Mouse (Mus musculus) kidney, postnatal 4 days (tissue): ENCODE data around the gene Smtn.

ENCODE experiments used
- DNase-seq, 2 experiments: peaks; one replicate each; pipeline ENCODE4 v3.0.0; 2021; ENCODE audit warnings: mixed read lengths in 2 of 2

Gene Smtn

DNA sequence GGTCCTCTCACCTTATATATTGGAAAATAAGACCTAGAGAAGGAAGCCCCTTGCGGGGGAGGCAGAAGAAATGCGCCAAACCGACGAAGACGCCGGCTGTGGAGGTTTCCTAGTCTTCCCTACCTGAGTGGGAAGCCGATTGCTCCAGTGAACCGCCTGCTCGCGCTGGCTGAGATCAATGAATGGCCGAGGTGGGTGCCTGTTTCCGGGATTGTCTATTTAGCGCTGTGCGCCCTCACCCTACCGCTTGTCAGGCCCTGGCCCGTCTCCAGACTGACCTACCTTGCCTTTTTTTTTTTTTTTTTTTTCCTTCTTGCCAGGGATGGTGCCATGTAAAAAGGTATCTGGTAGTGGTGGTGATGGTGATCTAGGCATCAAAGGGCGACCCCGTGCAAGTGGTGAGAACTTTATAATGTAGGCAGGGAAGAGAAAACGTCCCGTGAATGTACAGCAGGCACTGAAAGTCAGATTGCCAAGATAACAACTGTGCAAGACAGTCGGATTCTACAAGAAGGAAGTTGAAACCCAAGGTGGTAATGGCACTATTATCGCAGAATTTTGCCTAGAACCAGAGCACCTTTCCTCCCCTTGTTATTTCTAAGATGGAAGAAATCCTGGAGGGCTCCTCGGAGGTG, at the start of gene Smtn:
TSS of gene Smtn (minus strand) at position 162 of the 635 bp plus-strand sequence.
- DNase-seq: no peak

DNA sequence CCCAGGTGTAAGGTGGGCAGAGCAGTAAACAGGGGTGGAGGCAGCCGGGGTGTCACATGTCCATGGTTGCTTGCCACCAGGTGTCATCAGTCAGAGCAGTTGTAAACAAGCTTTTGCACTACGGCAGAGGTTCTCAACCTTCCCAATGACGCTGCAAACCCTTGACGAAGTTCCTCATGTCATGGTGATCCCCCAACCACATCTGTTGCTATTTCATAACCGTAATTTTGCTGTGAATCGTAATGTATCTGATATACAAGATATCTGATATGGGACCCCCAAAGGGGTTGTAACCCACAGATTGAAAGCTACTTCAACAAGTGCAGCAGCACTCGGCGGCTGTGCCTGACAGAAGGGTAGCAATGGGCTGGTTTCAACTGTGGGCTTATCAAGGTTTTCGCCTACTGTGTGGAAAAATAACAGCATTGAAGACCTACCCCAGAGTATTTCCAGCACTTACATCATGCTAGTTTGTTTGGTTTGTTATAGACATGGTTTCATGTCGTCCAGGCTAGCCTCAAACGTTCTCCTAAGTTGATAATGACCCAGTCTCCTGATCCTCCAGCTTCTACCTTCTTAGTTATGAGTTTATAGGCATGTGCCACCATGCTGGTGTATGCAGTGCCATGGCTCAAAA, 47.7 kb upstream of the Smtn start:
- DNase-seq: no peak

DNA sequence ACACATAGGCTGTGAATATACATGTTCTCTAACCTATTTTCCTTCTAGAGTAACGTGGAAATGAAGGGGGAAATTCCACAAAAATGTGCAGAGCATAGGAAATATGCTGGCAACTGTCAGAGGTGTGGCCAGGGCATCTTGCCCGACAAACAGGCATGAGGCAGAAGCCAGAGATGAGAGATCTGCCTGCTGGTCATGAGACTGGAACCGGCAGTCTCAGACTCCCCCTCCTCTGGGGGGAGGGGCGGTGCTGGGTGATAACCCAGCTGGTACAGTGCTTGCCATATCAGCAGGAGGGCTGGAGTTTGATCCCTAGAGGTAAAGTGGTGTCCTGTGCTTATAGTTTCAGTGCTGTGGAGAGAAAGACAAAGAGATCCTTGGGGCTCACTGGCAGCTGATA, 46.9 kb upstream of the Smtn start:
- DNase-seq: peak; percentile 34 to 65

DNA sequence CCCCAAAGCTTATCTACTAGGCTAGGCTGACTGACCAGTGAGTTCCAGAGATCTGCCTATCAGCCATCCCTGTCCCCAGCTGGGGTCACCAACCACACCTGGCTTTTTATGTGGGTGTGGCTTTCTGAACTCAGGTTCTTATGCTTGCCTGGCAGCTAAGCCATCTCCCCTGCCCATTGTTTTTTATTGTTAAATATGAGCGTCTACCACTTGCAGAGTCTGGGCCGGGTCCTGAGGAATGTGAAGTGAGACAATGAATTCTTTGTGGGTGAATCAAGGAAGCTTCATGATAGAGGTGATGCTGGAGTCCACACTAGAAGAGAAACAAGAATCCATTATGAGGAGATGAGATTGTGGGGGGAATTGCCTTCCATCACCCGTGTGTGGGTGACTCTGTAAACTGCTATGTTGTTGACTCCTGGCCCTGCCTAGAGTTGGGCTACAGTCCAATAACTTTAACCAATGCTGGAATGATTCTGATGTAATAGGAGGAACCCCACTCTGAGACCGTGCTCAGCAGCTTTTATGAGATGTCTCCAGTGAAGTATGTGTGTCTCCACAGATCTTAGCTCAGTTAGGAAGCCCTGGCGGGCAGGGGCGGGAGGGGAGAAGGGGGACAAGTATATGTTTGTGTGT, 45.7 kb upstream of the Smtn start:
- no peak for DNase-seq

DNA sequence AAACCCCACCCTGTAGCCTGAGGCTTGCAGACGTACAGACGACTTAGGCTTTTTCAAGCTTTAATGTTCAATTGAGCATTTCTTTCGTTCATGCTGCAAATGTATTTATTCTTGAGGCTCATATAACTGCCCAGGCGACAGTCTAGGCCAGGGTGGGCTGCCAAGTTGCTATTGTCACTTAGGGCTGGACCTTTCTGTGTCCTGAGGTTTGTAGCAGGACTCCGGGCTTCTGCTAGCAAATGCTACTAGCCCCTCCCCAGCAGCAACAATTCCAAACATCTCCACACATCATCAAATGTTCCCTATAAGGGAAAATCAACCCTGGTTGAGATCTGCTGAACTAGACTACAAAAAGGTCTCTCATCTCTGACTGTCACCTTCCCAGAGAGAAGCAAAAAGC, 42.7 kb upstream of the Smtn start:
- DNase-seq: no peak

DNA sequence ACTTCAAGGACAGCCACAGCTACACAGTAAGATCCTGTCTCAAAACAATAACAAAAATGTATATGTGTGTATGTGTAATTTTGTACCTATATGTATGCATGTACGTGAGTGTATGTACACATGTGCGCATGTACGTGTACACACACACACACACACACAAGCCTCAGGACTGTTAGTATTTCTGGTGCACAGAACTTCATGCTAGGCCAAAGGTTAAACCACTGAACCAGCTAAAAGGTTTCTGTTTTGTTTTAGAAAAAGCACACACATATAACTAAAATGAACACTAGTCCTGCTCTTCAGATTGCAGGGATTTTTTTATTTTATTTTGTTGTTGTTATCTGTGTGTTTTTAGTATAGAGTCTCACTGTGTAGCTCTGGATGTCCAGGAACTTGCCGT, 41.5 kb upstream of the Smtn start:
- no peak for DNase-seq

DNA sequence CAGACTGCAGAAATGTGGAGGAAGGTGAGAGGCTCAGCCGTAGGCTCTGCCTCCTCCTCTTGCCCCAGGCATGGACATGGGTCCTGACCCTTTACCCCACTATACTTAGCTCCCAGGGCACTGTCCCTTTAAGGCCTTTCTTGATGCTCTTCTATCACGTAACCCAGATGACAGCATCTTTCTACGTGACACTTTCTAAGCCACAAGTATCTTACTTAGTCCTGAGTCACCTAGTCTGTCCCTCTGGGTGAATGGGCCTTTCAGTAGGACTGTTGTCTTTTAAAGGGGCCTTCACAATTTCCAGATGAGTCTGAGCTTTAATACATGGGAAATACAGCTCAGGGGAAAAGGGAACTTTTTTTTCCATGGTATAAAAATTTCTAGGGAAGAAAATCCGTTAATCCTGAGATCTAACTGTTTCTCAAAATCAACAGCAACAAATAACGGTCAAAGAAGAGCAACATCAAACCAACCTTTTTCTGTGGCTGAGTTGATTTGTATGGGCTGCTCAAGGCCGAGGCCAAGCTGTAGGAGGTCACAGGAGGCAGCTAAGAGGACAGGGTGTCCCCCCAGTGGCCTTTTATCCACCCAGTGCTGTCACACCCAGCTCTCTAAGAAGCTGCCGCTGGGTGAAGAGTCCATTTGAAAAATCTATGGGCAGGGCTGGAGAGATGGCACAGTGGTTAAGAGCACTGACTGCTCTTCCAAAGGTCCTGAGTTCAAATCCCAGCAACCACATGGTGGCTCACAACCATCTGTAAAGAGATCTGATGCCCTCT, 40.1 kb upstream of the Smtn start:
- DNase-seq: no peak

DNA sequence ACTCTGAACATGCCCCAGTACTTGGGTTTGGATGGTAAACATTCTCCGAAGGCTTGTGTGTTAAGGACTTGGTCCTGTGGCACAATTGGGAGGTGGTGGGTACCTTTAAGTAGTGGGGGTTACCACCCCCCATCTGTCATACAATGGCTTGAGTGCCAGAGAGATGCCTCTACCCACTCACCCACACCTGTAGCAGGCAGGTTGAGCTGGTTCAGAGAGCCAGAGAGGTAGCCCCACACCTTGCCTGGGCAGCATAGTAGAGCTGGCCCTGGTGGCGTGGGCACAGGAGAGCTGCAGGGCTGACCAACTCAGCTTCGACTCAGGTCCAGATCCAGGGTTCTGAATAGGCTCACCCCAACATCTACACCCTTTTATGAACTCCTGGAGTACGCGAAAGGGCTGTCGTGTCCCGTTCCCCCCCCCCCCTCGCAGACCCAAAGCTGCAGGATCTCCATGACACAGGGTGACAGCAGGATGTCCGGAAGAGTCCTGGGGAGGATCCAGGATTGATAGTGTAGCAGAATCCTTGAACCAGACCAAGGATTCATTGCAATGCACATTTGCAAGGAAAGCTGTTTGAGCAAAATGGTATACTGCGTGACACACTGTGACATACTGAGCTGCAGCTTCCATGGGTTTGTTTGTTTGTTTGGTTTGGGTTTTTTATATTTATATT, 37.8 kb upstream of the Smtn start:
- no peak for DNase-seq

DNA sequence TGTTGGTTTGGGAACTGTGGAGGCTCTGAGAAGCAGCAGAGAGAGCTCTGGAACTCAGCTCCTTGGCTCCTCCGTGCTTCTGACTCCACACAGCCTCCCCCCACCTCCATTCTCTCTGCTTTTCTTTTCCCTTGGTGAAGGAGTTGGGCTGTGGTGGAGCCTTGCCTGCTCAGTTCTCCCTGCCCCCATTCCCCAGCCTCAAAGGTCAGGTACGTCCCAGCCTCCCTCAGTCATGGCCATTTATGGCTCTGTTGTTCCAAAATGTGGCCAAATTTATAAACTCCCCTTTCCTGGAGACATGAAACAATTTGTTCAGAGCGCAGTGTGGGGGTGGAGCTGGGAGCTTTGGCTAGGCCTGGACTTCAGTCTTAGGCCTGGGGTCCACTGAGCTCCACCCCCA, 34.8 kb upstream of the Smtn start:
- peak; percentile 68 to 77 for DNase-seq

DNA sequence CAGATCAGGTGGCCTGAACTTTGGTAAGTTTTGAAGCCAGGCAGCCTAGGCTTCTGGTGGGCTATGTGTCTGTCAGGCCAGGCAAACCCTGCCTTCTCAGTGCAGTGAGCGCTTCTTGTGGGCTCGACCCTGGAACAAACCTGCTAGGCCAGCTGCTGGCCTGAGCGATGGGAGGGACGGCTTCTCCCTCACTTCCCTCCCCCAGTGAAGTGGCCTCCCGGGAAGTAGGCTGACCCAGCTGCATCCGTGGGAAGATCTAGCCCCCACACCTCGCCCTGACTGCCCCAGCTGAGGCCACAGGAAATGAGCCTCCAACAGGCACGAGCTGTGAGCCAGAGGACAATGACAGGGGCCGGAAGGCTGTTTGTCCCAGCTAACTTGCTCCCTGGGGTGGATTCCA, 32.7 kb upstream of the Smtn start:
- DNase-seq: peak; percentile 84 to 91

DNA sequence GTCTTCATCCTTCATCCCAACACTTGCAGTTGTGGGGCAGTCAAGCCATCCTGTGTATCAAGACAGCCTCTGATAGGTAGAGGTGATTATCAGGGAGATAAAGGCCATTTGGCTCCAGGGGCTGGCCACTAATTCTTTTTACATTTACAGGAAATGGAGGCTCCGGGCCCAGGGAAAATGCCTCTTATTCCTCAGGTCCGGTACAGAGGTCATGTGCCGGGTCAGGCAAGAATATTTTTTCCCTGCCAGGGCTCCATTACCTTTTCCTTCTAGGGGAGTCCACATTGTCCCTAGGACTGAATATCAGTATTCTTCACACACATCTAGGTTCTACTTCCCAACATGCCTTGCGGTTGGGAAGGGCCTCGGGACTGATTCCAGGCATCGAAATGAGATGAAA, 31.8 kb upstream of the Smtn start:
- DNase-seq: no peak

DNA sequence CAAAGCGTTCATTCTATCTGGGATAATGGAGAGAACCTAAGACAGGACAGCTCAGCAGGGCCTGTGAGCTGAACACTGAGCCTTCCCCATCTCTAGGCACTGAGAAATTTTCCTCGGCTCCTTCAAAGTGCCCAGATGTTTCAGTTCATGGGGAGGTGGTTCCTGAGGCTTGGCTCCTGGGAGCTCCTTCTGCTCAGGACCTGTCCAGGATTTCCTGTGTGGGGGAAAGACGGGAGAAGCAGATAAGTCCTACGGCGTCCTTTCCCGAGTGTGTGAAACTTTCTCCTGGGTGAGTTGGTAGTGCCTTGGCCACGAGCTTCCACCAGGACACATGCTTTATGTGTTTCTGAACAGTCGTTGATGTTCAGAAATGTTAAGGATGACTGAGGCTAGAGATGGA, 29.9 kb upstream of the Smtn start:
- no peak for DNase-seq

DNA sequence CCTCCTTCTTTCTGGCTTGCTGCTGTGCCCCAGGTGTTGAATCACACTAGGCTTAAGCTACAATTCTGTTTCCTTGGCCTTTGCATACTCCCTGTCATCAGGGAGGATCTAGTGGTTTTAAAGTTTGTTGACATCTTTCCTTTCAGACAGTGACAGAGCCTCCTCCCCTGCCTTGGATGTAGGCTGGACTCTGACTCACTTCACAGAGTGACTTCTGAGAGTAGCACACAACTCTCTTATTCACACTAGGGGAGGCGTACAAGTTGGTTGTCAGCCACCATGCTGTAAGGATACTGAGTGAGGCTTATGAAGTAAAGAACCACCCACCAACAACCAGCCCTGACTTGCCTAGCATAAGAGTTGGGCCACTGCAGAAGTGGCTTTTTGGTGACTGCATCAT, 27.5 kb upstream of the Smtn start:
- DNase-seq: no peak

DNA sequence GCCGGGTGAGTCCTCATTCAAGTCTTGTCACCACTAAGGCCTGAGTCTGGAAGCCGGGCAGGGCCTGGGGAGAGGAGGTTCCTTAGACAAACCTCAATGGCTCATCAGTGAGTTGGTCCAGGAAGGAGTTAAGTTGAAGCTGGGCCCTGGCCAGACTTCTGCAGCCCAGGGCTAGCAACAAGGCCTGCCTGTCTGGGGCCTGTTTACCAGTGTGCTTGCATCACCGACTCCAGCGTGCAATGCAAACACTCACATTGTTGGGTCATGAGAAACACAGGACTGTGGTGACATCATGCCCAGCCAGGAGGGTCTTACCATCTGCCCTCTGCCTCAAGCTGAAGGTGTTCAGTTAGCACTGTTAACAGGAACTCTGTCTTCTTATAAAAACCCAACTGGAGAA, 25.6 kb upstream of the Smtn start:
- DNase-seq: peak; percentile 40 to 49

DNA sequence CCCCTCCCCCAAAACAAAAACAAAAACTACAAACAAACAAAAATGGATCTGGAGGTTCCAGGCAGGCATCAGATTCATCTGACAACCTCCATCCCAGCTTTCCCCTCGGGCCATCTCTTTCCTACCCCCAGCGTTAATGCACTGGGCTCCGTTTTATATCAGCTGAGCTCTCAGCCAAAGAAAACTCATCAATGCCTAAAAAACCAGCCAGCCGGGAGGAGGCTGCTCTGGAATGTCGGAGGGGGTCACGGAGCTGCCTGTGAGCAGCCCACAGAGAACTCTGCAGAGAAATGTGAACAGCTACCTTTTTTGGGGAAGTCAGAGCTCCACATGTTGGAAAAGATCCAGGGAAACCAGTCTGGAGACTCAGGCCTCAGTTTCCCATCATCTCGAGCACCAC, 24.0 kb upstream of the Smtn start:
- DNase-seq: peak; percentile 59 to 74

DNA sequence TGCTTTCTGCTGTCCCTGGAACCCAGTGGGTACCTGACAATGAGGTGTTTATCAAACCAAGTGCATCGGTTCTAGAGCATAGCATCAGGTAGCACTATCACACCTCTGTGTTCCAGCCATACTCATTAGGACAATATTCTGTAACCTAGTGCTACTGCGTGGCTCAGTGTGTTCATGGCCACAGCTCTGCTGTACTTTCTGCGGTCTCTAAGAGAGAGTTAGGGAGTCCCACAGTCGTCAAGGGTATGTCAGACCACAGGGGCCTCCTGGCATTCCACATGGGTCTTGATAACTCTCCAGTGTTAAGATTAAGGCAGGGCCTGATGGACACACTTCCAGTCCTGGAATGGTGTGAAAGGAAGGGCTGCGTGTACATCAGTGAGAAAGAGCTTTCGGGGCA, 23.4 kb upstream of the Smtn start:
- no peak for DNase-seq

DNA sequence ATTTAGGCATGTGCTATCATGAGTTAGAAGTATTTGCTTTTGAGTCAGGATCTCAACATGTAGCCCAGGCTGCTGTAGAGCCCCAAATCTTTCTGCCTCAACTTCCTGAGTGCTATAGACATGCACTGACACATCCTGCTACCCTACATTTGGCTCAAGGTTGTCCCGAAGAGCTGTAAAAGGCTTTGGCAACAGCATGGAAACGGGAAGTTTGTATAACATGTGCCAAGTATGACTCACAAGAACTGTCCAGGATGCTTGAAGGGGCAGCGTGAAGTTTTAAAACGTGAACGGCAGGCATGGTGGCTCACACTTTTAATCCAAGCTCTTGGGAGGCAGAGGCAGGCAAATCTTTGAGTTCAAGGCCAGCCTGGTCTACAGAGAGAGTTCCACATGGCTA, 19.8 kb upstream of the Smtn start:
- DNase-seq: no peak

DNA sequence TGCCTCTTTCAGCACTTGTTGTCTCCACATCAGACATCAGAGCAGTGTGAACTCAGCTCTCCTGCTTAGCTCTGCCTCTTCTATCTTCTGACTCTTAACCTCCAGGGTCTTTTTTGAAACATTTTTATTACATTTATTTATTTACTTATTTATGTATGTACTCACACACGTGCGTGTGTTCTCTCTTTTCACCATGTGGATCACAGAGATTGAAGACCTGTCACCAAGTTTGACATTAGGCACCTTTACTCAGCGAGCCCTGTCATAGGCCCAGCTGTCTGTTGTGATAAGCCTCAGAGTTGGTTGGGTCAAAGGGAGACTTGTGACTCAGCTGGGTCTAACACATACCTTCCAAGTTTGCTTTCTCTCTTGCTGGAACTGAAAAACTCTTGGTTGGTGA, 17.4 kb upstream of the Smtn start:
- no peak for DNase-seq

DNA sequence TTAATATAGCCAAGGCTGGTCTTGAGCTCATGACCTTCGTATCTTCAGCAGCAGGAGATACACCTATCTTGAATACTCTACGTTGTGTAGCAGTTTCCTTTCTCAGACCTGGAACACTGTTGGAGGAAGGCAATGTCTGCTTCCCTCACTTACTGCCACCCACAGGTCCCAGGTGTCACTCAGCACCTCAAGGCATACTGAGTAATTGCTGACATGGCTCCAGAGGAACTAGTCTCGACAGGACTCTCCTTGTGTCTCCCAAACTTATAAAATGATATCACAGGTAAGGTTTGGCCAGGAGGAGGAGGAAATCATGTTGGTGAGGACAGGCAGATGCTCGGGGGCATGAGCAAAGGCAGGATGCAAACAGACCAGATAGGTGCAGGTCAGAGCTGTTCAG, 14.6 kb upstream of the Smtn start:
- DNase-seq: no peak

DNA sequence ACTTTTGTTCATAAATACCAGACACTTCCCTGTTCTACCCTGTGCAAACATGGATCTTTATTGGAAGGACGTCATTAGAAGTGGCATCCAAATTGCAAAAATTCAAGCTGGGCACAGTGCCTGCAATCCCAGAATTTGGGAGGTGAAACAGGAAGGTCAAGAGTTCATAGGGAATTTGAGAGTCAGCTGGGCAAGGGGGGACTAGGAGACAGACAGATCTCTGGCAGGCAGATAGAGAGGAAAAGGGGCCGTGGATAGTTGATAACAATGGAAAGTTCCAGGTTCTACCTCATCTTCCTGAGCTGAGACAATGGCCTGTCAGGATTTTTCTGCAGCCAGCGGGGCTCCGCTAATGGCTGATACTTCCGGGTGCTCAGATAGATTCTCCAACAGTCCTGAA, 9.4 kb upstream of the Smtn start:
- no peak for DNase-seq

DNA sequence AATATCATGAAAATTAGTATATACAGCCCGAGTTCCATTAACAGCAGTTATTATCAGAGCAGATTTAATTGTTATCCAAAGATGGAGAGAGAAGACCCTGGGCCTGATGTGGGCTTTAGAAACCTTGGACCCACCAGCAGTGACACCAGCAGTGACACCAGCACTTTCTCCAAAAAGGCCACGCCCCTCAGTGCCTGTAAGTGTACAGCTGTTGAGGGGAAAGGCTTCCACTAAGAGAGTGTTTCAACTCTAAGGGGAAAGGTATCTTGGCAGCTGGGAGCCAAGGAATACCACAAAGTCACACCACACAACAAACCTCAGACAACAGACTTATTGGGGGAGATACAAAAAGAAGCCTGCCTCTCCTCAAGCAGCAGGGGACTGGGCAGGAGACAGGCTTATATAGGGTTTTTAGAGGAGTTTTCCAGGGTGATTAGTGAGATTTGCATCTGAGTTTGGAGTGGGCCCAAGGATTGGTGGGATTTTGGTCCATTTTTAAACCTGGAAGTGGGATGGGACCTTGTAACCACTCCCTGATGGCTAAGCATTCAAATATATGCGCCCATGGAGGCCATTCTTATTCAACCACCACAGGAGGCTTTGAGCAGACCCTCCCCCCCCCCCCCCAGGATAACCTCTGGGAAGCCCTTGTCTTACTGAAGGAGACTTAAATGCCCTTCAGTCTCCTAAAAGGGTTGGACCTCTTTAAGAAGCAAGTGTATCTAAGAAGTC, 8.3 kb upstream of the Smtn start:
- DNase-seq: no peak

DNA sequence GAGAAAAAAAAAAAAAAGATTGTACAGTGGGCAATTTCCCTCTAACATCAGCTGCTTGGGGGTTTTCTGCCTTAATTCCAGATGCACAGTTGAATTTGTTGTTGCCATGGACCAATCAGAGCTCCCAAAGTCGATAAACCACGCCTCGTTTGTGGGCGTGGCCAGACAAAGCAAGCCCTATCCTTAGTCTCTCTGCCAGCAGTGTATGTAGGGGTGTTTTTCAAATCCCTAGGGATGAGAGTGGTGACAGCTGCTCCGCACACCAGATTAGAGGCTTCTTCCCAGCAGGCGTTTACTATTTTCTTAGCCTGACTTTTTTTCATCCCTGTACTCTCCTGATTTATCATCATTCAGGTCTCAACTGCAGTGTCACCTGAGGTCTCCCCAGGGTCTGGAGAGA, 7.6 kb upstream of the Smtn start:
- DNase-seq: peak; percentile 61 to 71

DNA sequence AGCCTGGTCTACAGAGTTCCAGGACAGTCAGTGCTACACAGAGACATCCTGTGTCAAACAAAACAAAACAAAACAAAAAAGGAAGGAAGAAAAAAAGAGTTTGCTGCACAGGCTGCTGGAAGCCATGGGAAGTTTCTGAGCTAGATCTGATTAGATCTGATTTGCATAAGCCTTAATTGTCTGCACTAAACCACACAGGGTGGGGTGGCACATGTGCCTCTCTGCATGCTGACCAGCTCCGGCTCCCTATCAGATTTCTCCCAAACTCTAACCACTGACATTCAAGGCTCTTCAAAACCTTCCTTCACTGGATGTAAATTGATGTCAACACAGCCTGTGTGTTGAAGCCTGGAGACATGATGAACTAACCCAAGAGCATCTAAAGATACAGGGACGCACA, 6.6 kb upstream of the Smtn start:
- DNase-seq: no peak
